In genomic region chr14:119040253-119040652, GRCm38 (mm10) we compare ENCODE assay signal across 9 mouse cellular contexts. TPM values are rescaled to one million over a fixed set of nuclear protein-coding genes. Genes with fewer than 3 reads are reported as not detected.
DNase-seq lines count a peak whose midpoint lies in the region; ATAC-seq and TF ChIP-seq lines count a peak whose summit lies in the region.
"Had no signal": no experiment of that assay in that cellular context is flagged by ENCODE, and none has a peak within 500 bp of the region (broad histone marks: within the 10 kb centered on the region; RNA-seq: fewer than 3 reads in every experiment).

No protein-coding gene starts in this region.

- no peak overlapping the region for H3K27ac ChIP-seq in kidney, embryonic 16.5 days (ENCODE audit: low read length)
- no peak overlapping the region for H3K27ac ChIP-seq in embryonic facial prominence, embryonic 10.5 days (replicated peaks)
- H3K27ac ChIP-seq in neural tube, embryonic 14.5 days (ENCODE audit: low read depth, low read length): no peak overlapping the region
- H3K27ac ChIP-seq: embryonic facial prominence, embryonic 13.5 days had no signal

- TF ChIP-seq CTCF in E14TG2a.4 (conservative IDR thresholded peaks at IDR 0.05; ENCODE audit: low read length): peak; percentile 53

- H3K4me3 ChIP-seq in kidney, embryonic 16.5 days (ENCODE audit: low read length): no peak overlapping the region
- H3K4me3 ChIP-seq in E14TG2a.4 (replicated peaks; ENCODE audit: low read length): no peak overlapping the region
- no peak overlapping the region for H3K4me3 ChIP-seq in embryonic facial prominence, embryonic 10.5 days
- H3K4me3 ChIP-seq in neural tube, embryonic 14.5 days (ENCODE audit: low read depth, low read length): no peak overlapping the region
- H3K4me3 ChIP-seq: embryonic facial prominence, embryonic 13.5 days had no signal

- no peaks in the 10 kb centered on the region for H3K27me3 ChIP-seq in kidney, embryonic 16.5 days (ENCODE audit: insufficient read depth, low read length)
- H3K27me3 ChIP-seq in E14TG2a.4 (ENCODE audit: insufficient read depth, low read length): no peaks in the 10 kb centered on the region
- no peaks in the 10 kb centered on the region for H3K27me3 ChIP-seq in embryonic facial prominence, embryonic 10.5 days (replicated peaks; ENCODE audit: low read depth, poor library complexity, severe bottlenecking)
- no peaks in the 10 kb centered on the region for H3K27me3 ChIP-seq in neural tube, embryonic 14.5 days (ENCODE audit: control insufficient read depth, insufficient read depth, low read length)
- H3K27me3 ChIP-seq: embryonic facial prominence, embryonic 13.5 days had no signal

- H3K4me2 ChIP-seq in kidney, embryonic 16.5 days (replicated peaks; ENCODE audit: low read depth, low read length): no peak overlapping the region
- no peak overlapping the region for H3K4me2 ChIP-seq in neural tube, embryonic 14.5 days (ENCODE audit: low read depth, low read length)
- H3K4me2 ChIP-seq: embryonic facial prominence, embryonic 13.5 days had no signal

- peak; percentile 44 for DNase-seq in kidney, adult 18-20 months
- peak; percentile 62 for DNase-seq in adrenal gland, postnatal 10 days
- DNase-seq in embryonic facial prominence, embryonic 10.5 days (ENCODE audit: low spot score): peak; percentile 48
- DNase-seq in kidney, postnatal 36 days: peak; percentile 53 to 83
- DNase-seq in natural killer cell, adult 2 months (ENCODE audit: low spot score in 2 of 2): no peak

- 73% methylated on average over 1 of the region's 1 CpGs for WGBS in kidney, embryonic 16.5 days
- WGBS in embryonic facial prominence, embryonic 10.5 days: 58% methylated on average over 1 of the region's 1 CpGs
- 71% methylated on average over 1 of the region's 1 CpGs for WGBS in neural tube, embryonic 14.5 days

- no peak overlapping the region for H3K9ac ChIP-seq in kidney, embryonic 16.5 days (replicated peaks; ENCODE audit: low read length)
- H3K9ac ChIP-seq in neural tube, embryonic 14.5 days (replicated peaks; ENCODE audit: low read depth, low read length): no peak overlapping the region
- H3K9ac ChIP-seq: embryonic facial prominence, embryonic 13.5 days had no signal

- ATAC-seq in kidney, embryonic 16.5 days (ENCODE audit: low FRiP score, low TSS enrichment): no peak
- ATAC-seq in neural tube, embryonic 14.5 days (ENCODE audit: low read depth): peak; percentile 76

- 0 out of 2 replicates have a peak, but pooled peaks cover 2% of the 10 kb centered on the region for H3K4me1 ChIP-seq in kidney, embryonic 16.5 days (ENCODE audit: insufficient read depth, low read length)
- H3K4me1 ChIP-seq in E14TG2a.4 (replicated peaks; ENCODE audit: low read depth, low read length): no peaks in the 10 kb centered on the region
- 0 out of 2 replicates have a peak, but pooled peaks cover 2% of the 10 kb centered on the region for H3K4me1 ChIP-seq in embryonic facial prominence, embryonic 10.5 days
- no peaks in the 10 kb centered on the region for H3K4me1 ChIP-seq in neural tube, embryonic 14.5 days (ENCODE audit: control insufficient read depth, insufficient read depth, low read length)
- H3K4me1 ChIP-seq: embryonic facial prominence, embryonic 13.5 days had no signal

- peaks cover 14% of the 10 kb centered on the region; the same call in 1 of the 2 replicates for H3K36me3 ChIP-seq in kidney, embryonic 16.5 days (ENCODE audit: insufficient read depth, low read length)
- no peaks in the 10 kb centered on the region for H3K36me3 ChIP-seq in E14TG2a.4 (ENCODE audit: insufficient read depth, low read length)
- H3K36me3 ChIP-seq in embryonic facial prominence, embryonic 10.5 days (replicated peaks): peaks cover 50% of the 10 kb centered on the region
- H3K36me3 ChIP-seq in neural tube, embryonic 14.5 days (ENCODE audit: control insufficient read depth, insufficient read depth, low read length): peaks cover 5% of the 10 kb centered on the region; the same call in 1 of the 2 replicates

- no peaks in the 10 kb centered on the region for H3K9me3 ChIP-seq in kidney, embryonic 16.5 days (ENCODE audit: low read length)
- peaks cover 7% of the 10 kb centered on the region for H3K9me3 ChIP-seq in E14TG2a.4 (ENCODE audit: low read length)
- H3K9me3 ChIP-seq in embryonic facial prominence, embryonic 10.5 days: no peaks in the 10 kb centered on the region
- no peaks in the 10 kb centered on the region for H3K9me3 ChIP-seq in neural tube, embryonic 14.5 days (ENCODE audit: control insufficient read depth, low read length)
- H3K9me3 ChIP-seq: embryonic facial prominence, embryonic 13.5 days had no signal

RNA-seq across cellular contexts. Expression of gene Uggt2, which starts 59.0 kb away (rescaled TPM):
- 12.2 and 14.3 TPM in 2 replicates for polyA plus RNA-seq in kidney, embryonic 16.5 days (2015; fragmentation: Nextera tagmentation; extraction: Ambion mirVana)
- 10 to 100 TPM in 1 of 2 experiments, 1 to 10 TPM in 1; 9.7 to 11.6 TPM for total RNA-seq in adrenal gland, postnatal 10 days (2021)
- 14.5 and 17.3 TPM in 2 replicates for polyA plus RNA-seq in embryonic facial prominence, embryonic 10.5 days (2016; fragmentation: Nextera tagmentation; extraction: Ambion mirVana)
- 33.4 and 36.4 TPM in 2 replicates for polyA plus RNA-seq in neural tube, embryonic 14.5 days (2014; fragmentation: Nextera tagmentation; extraction: Ambion mirVana)

Comparison
In these comparisons a context has a peak if more than half of its experiments do, and no peak if none do; other contexts are left out.
1. DNase-seq: peak in kidney, adult 18-20 months (single experiment), adrenal gland, postnatal 10 days (single experiment), embryonic facial prominence, embryonic 10.5 days (single experiment) and kidney, postnatal 36 days (2 of 2); none in natural killer cell, adult 2 months (0 of 2).